Comparison of ENCODE assay signal across 22 mouse cellular contexts in genomic region chr13:58313758-58314157, GRCm38 (mm10). TPM values are rescaled to one million over a fixed set of nuclear protein-coding genes. Genes with fewer than 3 reads are reported as not detected.
DNase-seq lines count a peak whose midpoint lies in the region; ATAC-seq and TF ChIP-seq lines count a peak whose summit lies in the region.
"Had no signal": no experiment of that assay in that cellular context is flagged by ENCODE, and none has a peak within 500 bp of the region (broad histone marks: within the 10 kb centered on the region; RNA-seq: fewer than 3 reads in every experiment).

No protein-coding gene starts in this region.

- ATAC-seq in midbrain, embryonic 11.5 days (ENCODE audit: low FRiP score), result no peak
- ATAC-seq in midbrain, embryonic 13.5 days, result no peak
- ATAC-seq in megakaryocyte-erythroid progenitor cell, adult 5-6 weeks (replicated peaks; ENCODE audit: low FRiP score, low TSS enrichment, poor library complexity, severe bottlenecking), result 0 out of 2 replicates have a peak, but pooled peaks have one; percentile 40
- ATAC-seq: forebrain, embryonic 13.5 days; hindbrain, postnatal 0 days had no signal

- no peaks in the 10 kb centered on the region for H3K27me3 ChIP-seq in midbrain, embryonic 11.5 days (ENCODE audit: control insufficient read depth, insufficient read depth, low read length)
- no peaks in the 10 kb centered on the region for H3K27me3 ChIP-seq in midbrain, embryonic 13.5 days
- no peaks in the 10 kb centered on the region for H3K27me3 ChIP-seq in MEL (ENCODE audit: control insufficient read depth in 1 of 2, insufficient read depth in 2 of 2, low read length in 2 of 2)
- H3K27me3 ChIP-seq: embryonic facial prominence, embryonic 13.5 days; forebrain, embryonic 13.5 days; hindbrain, embryonic 13.5 days had no signal

- H3K36me3 ChIP-seq in midbrain, embryonic 11.5 days (ENCODE audit: control insufficient read depth, insufficient read depth, low read length), result no peaks in the 10 kb centered on the region
- no peaks in the 10 kb centered on the region for H3K36me3 ChIP-seq in midbrain, embryonic 13.5 days
- peaks cover 0 to 21% of the 10 kb centered on the region in 2 experiments; a peak in 2 of 4 replicates for H3K36me3 ChIP-seq in MEL (ENCODE audit: control insufficient read depth in 1 of 2, insufficient read depth in 2 of 2, low read length in 2 of 2)
- H3K36me3 ChIP-seq: embryonic facial prominence, embryonic 13.5 days; heart, embryonic 10.5 days; hindbrain, embryonic 13.5 days had no signal

- peak; percentile 53 for DNase-seq in midbrain, embryonic 11.5 days (ENCODE audit: low spot score, missing footprints)
- DNase-seq in MEL (ENCODE audit: low read depth, low spot score), result peak; percentile 46
- DNase-seq in thymus, postnatal 36 days, result no peak
- no peak for DNase-seq in adrenal gland, postnatal 25 days
- DNase-seq in retina, postnatal 1 day, result no peak
- DNase-seq: adrenal gland, postnatal 14 days; cerebellum, adult 11 months; cerebellum, adult 8-10 months; cerebellum, postnatal 14 days; gastrocnemius, postnatal 36 days; heart, adult 18-20 months; heart, postnatal 10 days; heart, postnatal 4 days; kidney, adult 11 months had no signal

- no peaks in the 10 kb centered on the region for H3K9me3 ChIP-seq in midbrain, embryonic 11.5 days (ENCODE audit: control insufficient read depth, low read length)
- H3K9me3 ChIP-seq in midbrain, embryonic 13.5 days, result no peaks in the 10 kb centered on the region; the same call in 1 of the 2 replicates
- no peaks in the 10 kb centered on the region for H3K9me3 ChIP-seq in MEL (replicated peaks; ENCODE audit: insufficient read depth, low read length)
- H3K9me3 ChIP-seq: embryonic facial prominence, embryonic 13.5 days; forebrain, embryonic 13.5 days; heart, embryonic 10.5 days; hindbrain, embryonic 13.5 days had no signal

- no peak for TF ChIP-seq RAD21 in MEL (IDR thresholded peaks at IDR 0.05; ENCODE audit: low read depth, low read length)

- TF ChIP-seq POLR2A in MEL (IDR thresholded peaks at IDR 0.05; ENCODE audit: control insufficient read depth in 1 of 2, insufficient read depth in 1 of 2, low read depth in 1 of 2, low read length in 2 of 2, poor library complexity in 1 of 2), result no peak

- no peak overlapping the region for H3K9ac ChIP-seq in midbrain, embryonic 11.5 days (ENCODE audit: low read length)
- H3K9ac ChIP-seq in midbrain, embryonic 13.5 days (replicated peaks), result no peak overlapping the region
- H3K9ac ChIP-seq in MEL (ENCODE audit: control insufficient read depth, low read depth, low read length, poor library complexity, severe bottlenecking), result peak overlapping the region; percentile 27; the same call in 1 of the 2 replicates
- H3K9ac ChIP-seq: embryonic facial prominence, embryonic 13.5 days; forebrain, embryonic 13.5 days; hindbrain, embryonic 13.5 days had no signal

- WGBS in midbrain, embryonic 11.5 days, result 73% methylated on average over 3 of the region's 3 CpGs
- WGBS in midbrain, embryonic 13.5 days, result 67% methylated on average over 3 of the region's 3 CpGs

- TF ChIP-seq CTCF in MEL (IDR thresholded peaks at IDR 0.05 in 2 of 3, conservative IDR thresholded peaks at IDR 0.05 in 1 of 3; ENCODE audit: control insufficient read depth in 1 of 3, insufficient read depth in 1 of 3, low read depth in 2 of 3, low read length in 3 of 3, poor library complexity in 1 of 3, severe bottlenecking in 1 of 3), result no peak

- TF ChIP-seq EP300 in MEL (IDR thresholded peaks at IDR 0.05; ENCODE audit: low read depth in 1 of 2, low read length in 2 of 2), result peak; percentile 27 to 39; a peak in 1 of 4 replicates

- H3K4me2 ChIP-seq in midbrain, embryonic 11.5 days, result no peak overlapping the region
- H3K4me2 ChIP-seq in midbrain, embryonic 13.5 days (replicated peaks), result no peak overlapping the region
- H3K4me2 ChIP-seq: embryonic facial prominence, embryonic 13.5 days; forebrain, embryonic 13.5 days; hindbrain, embryonic 13.5 days had no signal

- H3K79me2 ChIP-seq in MEL (ENCODE audit: control insufficient read depth, insufficient read depth, low read length, poor library complexity), result no peaks in the 10 kb centered on the region

- no peak overlapping the region for H3K27ac ChIP-seq in midbrain, embryonic 11.5 days (ENCODE audit: low read depth, low read length)
- no peak overlapping the region for H3K27ac ChIP-seq in midbrain, embryonic 13.5 days
- peak overlapping the region; percentile 47 for H3K27ac ChIP-seq in MEL (ENCODE audit: control insufficient read depth, low read depth, low read length)
- H3K27ac ChIP-seq: embryonic facial prominence, embryonic 13.5 days; forebrain, embryonic 13.5 days; heart, embryonic 10.5 days; hindbrain, embryonic 13.5 days; hindbrain, postnatal 0 days had no signal

- H3K4me1 ChIP-seq in midbrain, embryonic 11.5 days (ENCODE audit: control insufficient read depth, insufficient read depth, low read length), result no peaks in the 10 kb centered on the region
- 0 out of 2 replicates have a peak, but pooled peaks cover 8% of the 10 kb centered on the region for H3K4me1 ChIP-seq in midbrain, embryonic 13.5 days (replicated peaks)
- H3K4me1 ChIP-seq in MEL (ENCODE audit: control insufficient read depth in 1 of 2, insufficient read depth in 2 of 2, low read length in 2 of 2), result peaks cover 14 to 18% of the 10 kb centered on the region in 2 experiments
- H3K4me1 ChIP-seq: embryonic facial prominence, embryonic 13.5 days; forebrain, embryonic 13.5 days; heart, embryonic 10.5 days; hindbrain, embryonic 13.5 days had no signal

- H3K4me3 ChIP-seq in midbrain, embryonic 11.5 days (ENCODE audit: low read depth, low read length), result no peak overlapping the region
- H3K4me3 ChIP-seq in midbrain, embryonic 13.5 days (replicated peaks), result no peak overlapping the region
- H3K4me3 ChIP-seq in MEL (ENCODE audit: control insufficient read depth in 1 of 2, insufficient read depth in 1 of 2, low read depth in 2 of 2, low read length in 2 of 2), result peak overlapping the region; percentile 15 to 64; a peak in 2 of 4 replicates
- H3K4me3 ChIP-seq: embryonic facial prominence, embryonic 13.5 days; forebrain, embryonic 13.5 days; heart, embryonic 10.5 days; hindbrain, embryonic 13.5 days had no signal

TF ChIP-seq in MEL, 35 proteins besides CTCF, POLR2A, EP300 and RAD21 (continues in another document):
- TF ChIP-seq ZKSCAN1 (IDR thresholded peaks at IDR 0.05; ENCODE audit: low read depth, low read length), result no peak
- no peak for TF ChIP-seq ZC3H11A (IDR thresholded peaks at IDR 0.05; ENCODE audit: low read depth, low read length)
- TF ChIP-seq USF1 (IDR thresholded peaks at IDR 0.05; ENCODE audit: low read depth, low read length), result peak; percentile 59; the same call in 1 of the 2 replicates
- TF ChIP-seq USF2 (IDR thresholded peaks at IDR 0.05; ENCODE audit: borderline replicate concordance in 1 of 2, insufficient read depth in 1 of 2, low read depth in 1 of 2, low read length in 2 of 2), result no peak
- TF ChIP-seq MAZ (IDR thresholded peaks at IDR 0.05; ENCODE audit: low read depth, low read length), result no peak
- no peak for TF ChIP-seq SMC3 (IDR thresholded peaks at IDR 0.05; ENCODE audit: low read depth, low read length)
- TF ChIP-seq MAFK (IDR thresholded peaks at IDR 0.05; ENCODE audit: borderline replicate concordance, low read depth, low read length), result no peak
- no peak for TF ChIP-seq HCFC1 (IDR thresholded peaks at IDR 0.05; ENCODE audit: low read depth, low read length)
- TF ChIP-seq MYB (IDR thresholded peaks at IDR 0.05; ENCODE audit: low read depth, low read length), result no peak
- no peak for TF ChIP-seq UBTF (IDR thresholded peaks at IDR 0.05; ENCODE audit: borderline replicate concordance, insufficient read depth, low read depth, low read length)
- TF ChIP-seq SIN3A (IDR thresholded peaks at IDR 0.05; ENCODE audit: low read length), result no peak; the same call in 1 of the 2 replicates
- TF ChIP-seq KAT2A (conservative IDR thresholded peaks at IDR 0.05; ENCODE audit: low read depth, low read length), result no peak
- TF ChIP-seq POLR2AphosphoS5 (IDR thresholded peaks at IDR 0.05; ENCODE audit: borderline replicate concordance, low read depth, low read length), result no peak
- peak; percentile 28; the same call in 1 of the 2 replicates for TF ChIP-seq RCOR1 (IDR thresholded peaks at IDR 0.05; ENCODE audit: low read depth, low read length)
- no peak for TF ChIP-seq NELFE (IDR thresholded peaks at IDR 0.05; ENCODE audit: low read depth, low read length)
- no peak for TF ChIP-seq CHD1 (IDR thresholded peaks at IDR 0.05; ENCODE audit: low read depth, low read length)
- TF ChIP-seq BHLHE40 (IDR thresholded peaks at IDR 0.05; ENCODE audit: borderline replicate concordance, low read depth, low read length), result no peak
- peak; percentile 17; the same call in 1 of the 2 replicates for TF ChIP-seq GATA1 (IDR thresholded peaks at IDR 0.05; ENCODE audit: low read depth, low read length)
- no peak for TF ChIP-seq MYC (IDR thresholded peaks at IDR 0.05; ENCODE audit: low read depth, low read length)
- TF ChIP-seq TBP (IDR thresholded peaks at IDR 0.05; ENCODE audit: low read depth, low read length), result no peak
- no peak for TF ChIP-seq ELF1 (IDR thresholded peaks at IDR 0.05; ENCODE audit: low read depth, low read length)
- TF ChIP-seq TAL1 (IDR thresholded peaks at IDR 0.05; ENCODE audit: low read length), result peak; percentile 10; the same call in 1 of the 2 replicates

RNA-seq across cellular contexts. Expression of gene Gkap1, which starts 38.3 kb away (rescaled TPM):
- 40.8 and 45.5 TPM in 2 replicates for polyA plus RNA-seq in midbrain, embryonic 11.5 days (2014; fragmentation: Nextera tagmentation; extraction: Ambion mirVana)
- polyA plus RNA-seq in midbrain, embryonic 13.5 days (2015; fragmentation: Nextera tagmentation; extraction: Ambion mirVana), result 26.1 and 27.7 TPM in 2 replicates
- total RNA-seq in MEL (2012; rRNA removed), result 26.7 and 27.6 TPM in 2 replicates
- polyA plus RNA-seq in MEL (2012; ENCODE audit: insufficient read depth in 1 of 2, insufficient read length in 2 of 2, low read depth in 1 of 2, low replicate concordance in 2 of 2, missing spikeins in 1 of 2), result 10 to 100 TPM in 1 of 2 experiments, not detected in 1; 34.1 TPM
- total RNA-seq in megakaryocyte-erythroid progenitor cell, adult 5-6 weeks (2014; fragmentation: Nextera tagmentation), result 13.4 and 20.4 TPM in 2 replicates
- 27.6 and 33.6 TPM in 2 replicates for total RNA-seq in megakaryocyte-erythroid progenitor cell, adult 5-6 weeks (2017)
- 43.8 and 47.3 TPM in 2 replicates for total RNA-seq in adrenal gland, postnatal 25 days (2021)

RNA-seq across cellular contexts. Expression of gene Kif27, which starts 45.2 kb away (rescaled TPM):
- polyA plus RNA-seq in midbrain, embryonic 11.5 days (2014; fragmentation: Nextera tagmentation; extraction: Ambion mirVana), result 1.1 and 1.3 TPM in 2 replicates
- 1.2 and 1.4 TPM in 2 replicates for polyA plus RNA-seq in midbrain, embryonic 13.5 days (2015; fragmentation: Nextera tagmentation; extraction: Ambion mirVana)
- 0.13 and 0.42 TPM in 2 replicates for total RNA-seq in MEL (2012; rRNA removed)
- under 1 TPM in 1 of 2 experiments, not detected in 1; 0.13 TPM for polyA plus RNA-seq in MEL (2012; ENCODE audit: insufficient read depth in 1 of 2, insufficient read length in 2 of 2, low read depth in 1 of 2, low replicate concordance in 2 of 2, missing spikeins in 1 of 2)
- total RNA-seq in megakaryocyte-erythroid progenitor cell, adult 5-6 weeks (2014; fragmentation: Nextera tagmentation), result not detected in 2 replicates
- 0.50 and 0.75 TPM in 2 replicates for total RNA-seq in megakaryocyte-erythroid progenitor cell, adult 5-6 weeks (2017)
- total RNA-seq in adrenal gland, postnatal 25 days (2021), result 0.88 and 1.3 TPM in 2 replicates
- total RNA-seq: common myeloid progenitor, adult 5-6 weeks; gastrocnemius, postnatal 36 days had no signal

Comparison
In these comparisons a context has a peak if more than half of its experiments do, and no peak if none do; other contexts are left out.
1. DNase-seq: peak in midbrain, embryonic 11.5 days (single experiment) and MEL (single experiment); none in thymus, postnatal 36 days (0 of 2), adrenal gland, postnatal 25 days (single experiment) and retina, postnatal 1 day (single experiment).
2. H3K4me3 ChIP-seq: peak in MEL (2 of 2); none in midbrain, embryonic 11.5 days (single experiment) and midbrain, embryonic 13.5 days (single experiment).